Mouse (Mus musculus) spleen, adult 18-20 months (tissue): ENCODE results near the gene Jarid2.

ENCODE experiments used
- DNase-seq, 2 experiments: peaks; one replicate each; pipeline ENCODE4 v3.0.0; 2022; ENCODE audit warnings: mixed read lengths in 2 of 2

The Jarid2 gene

GRCm38 (mm10) chr13:44784551-44784950 is 55.3 kb downstream of the Jarid2 start:
- DNase-seq = no peak

GRCm38 (mm10) chr13:44786291-44786690 is 57.0 kb downstream of the Jarid2 start:
- no peak for DNase-seq

GRCm38 (mm10) chr13:44788352-44789125 is 59.3 kb downstream of the Jarid2 start:
- DNase-seq = no peak

GRCm38 (mm10) chr13:44789982-44790381 is 60.7 kb downstream of the Jarid2 start:
- DNase-seq = no peak

GRCm38 (mm10) chr13:44792361-44792892 is 63.2 kb downstream of the Jarid2 start:
- no peak for DNase-seq

GRCm38 (mm10) chr13:44795891-44796290 is 66.6 kb downstream of the Jarid2 start:
- DNase-seq = no peak

GRCm38 (mm10) chr13:44796775-44797174 is 67.5 kb downstream of the Jarid2 start:
- no peak for DNase-seq

GRCm38 (mm10) chr13:44798280-44798679 is 69.0 kb downstream of the Jarid2 start:
- no peak for DNase-seq

GRCm38 (mm10) chr13:44799166-44799565 is 69.9 kb downstream of the Jarid2 start:
- no peak for DNase-seq

GRCm38 (mm10) chr13:44800059-44800458 is 70.8 kb downstream of the Jarid2 start:
- DNase-seq = peak; percentile 18 to 28

GRCm38 (mm10) chr13:44804876-44805275 is 75.6 kb downstream of the Jarid2 start:
- DNase-seq = peak in 1 of 2 experiments; percentile 55

GRCm38 (mm10) chr13:44808307-44808706 is 79.0 kb downstream of the Jarid2 start:
- no peak for DNase-seq

GRCm38 (mm10) chr13:44811021-44811420 is 81.7 kb downstream of the Jarid2 start:
- DNase-seq = no peak

- DNase-seq = no peak
Observed at GRCm38 (mm10) chr13:44811601-44812000, 82.3 kb downstream of the Jarid2 start.

- no peak for DNase-seq
Observed at GRCm38 (mm10) chr13:44812381-44812780, 83.1 kb downstream of the Jarid2 start.

GRCm38 (mm10) chr13:44819400-44819799 is 90.1 kb downstream of the Jarid2 start:
- DNase-seq = peak in 1 of 2 experiments; percentile 9

- DNase-seq = no peak
Observed at GRCm38 (mm10) chr13:44822578-44822977, 93.3 kb downstream of the Jarid2 start.

- DNase-seq = no peak
Observed at GRCm38 (mm10) chr13:44828903-44829302, 99.6 kb downstream of the Jarid2 start.

- no peak for DNase-seq
Observed at GRCm38 (mm10) chr13:44832104-44832503, 102.8 kb downstream of the Jarid2 start.

GRCm38 (mm10) chr13:44832866-44833265 is 103.6 kb downstream of the Jarid2 start:
- DNase-seq = no peak

- no peak for DNase-seq
Observed at GRCm38 (mm10) chr13:44833353-44833752, 104.1 kb downstream of the Jarid2 start.

- DNase-seq = no peak
Observed at GRCm38 (mm10) chr13:44837445-44837844, 108.2 kb downstream of the Jarid2 start.

GRCm38 (mm10) chr13:44839866-44840835 is 110.9 kb downstream of the Jarid2 start:
- peak in 1 of 2 experiments; percentile 10 for DNase-seq
